Mouse (Mus musculus): ENCODE results near the gene Filip1. TPM values are rescaled to one million over a fixed set of nuclear protein-coding genes. Genes with fewer than 3 reads are reported as not detected.
A peak's percentile ranks its signal among the peaks of the same experiment; 100 is the strongest.

Filip1 gene
- total and polyA plus RNA-seq, 2 experiments from 2014 or later = 2.5 to 2.6 TPM

DNA sequence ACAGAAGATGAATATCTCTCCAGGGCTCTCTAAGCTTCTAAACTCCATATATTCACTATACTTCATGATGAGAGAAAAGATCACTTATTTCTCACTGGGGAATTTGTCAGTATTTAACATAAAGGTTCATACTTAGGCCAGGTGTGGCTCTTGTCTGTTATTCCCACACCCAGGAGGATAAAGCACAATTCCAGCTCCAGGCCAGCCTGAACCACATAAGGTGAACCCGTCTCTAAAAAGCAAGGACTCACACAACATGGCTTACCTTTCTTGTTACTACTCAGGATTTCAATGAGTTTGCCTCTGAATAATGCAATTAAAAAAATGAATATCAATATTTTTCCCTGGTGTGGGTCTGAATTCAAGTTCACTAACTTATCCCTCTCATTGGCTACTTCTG is 23.6 kb downstream of the Filip1 start:
- Histone ChIP-seq H3K27me3 (ENCODE audit: insufficient read depth, low read length) (no peaks in the 10 kb centered on the region), H3K36me3 (ENCODE audit: insufficient read depth, low read length) (no peaks in the 10 kb centered on the region)
- no peak for DNase-seq (ENCODE audit: low spot score)

DNA sequence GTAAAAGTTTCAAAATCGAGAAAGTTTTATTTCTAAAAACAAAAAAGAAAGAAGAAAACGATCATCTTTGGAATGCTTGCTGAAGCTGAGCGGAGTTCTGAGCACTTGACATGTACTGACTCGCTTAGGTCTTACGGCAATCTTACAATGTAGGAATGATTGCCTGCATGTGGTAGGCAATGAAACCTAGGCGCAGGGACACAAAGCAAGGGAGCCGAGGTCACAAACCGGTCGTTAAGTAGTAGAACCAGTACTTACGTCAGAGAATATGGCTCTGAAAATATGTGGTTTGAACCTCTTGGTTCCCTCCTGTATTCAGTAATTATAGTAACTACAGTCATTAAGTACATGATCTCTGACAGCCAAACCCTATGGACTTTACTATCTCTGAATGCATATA is 29.4 kb downstream of the Filip1 start:
- no peak for TF ChIP-seq CTCF (IDR thresholded peaks at IDR 0.05; ENCODE audit: low read depth)
- Histone ChIP-seq H3K36me3 (ENCODE audit: insufficient read depth, low read length) (no peaks in the 10 kb centered on the region), H3K27me3 (ENCODE audit: insufficient read depth, low read length) (no peaks in the 10 kb centered on the region), H3K4me3 (ENCODE audit: low read length) (no peak overlapping the region), H3K9ac (replicated peaks; ENCODE audit: low read length) (no peak overlapping the region), H3K27ac (no peak overlapping the region), H3K4me1 (ENCODE audit: insufficient read depth, low read length) (no peaks in the 10 kb centered on the region), H3K9me3 (ENCODE audit: low read length) (no peaks in the 10 kb centered on the region), H3K4me2 (ENCODE audit: low read depth, low read length) (no peak overlapping the region)
- DNase-seq (ENCODE audit: low spot score) (no peak), ATAC-seq (no peak)
- 92% methylated on average over 10 of the region's 10 CpGs for WGBS

More for the DNA sequence above, 23.6 kb downstream of the Filip1 start:
- no peaks in the 10 kb centered on the region for H3K4me1 ChIP-seq (ENCODE audit: insufficient read depth, low read length)
- no peak overlapping the region for H3K4me3 ChIP-seq (ENCODE audit: low read length)
- H3K9me3 ChIP-seq (ENCODE audit: low read length) = no peaks in the 10 kb centered on the region
- no peak for ATAC-seq
- 88% methylated on average over 1 of the region's 1 CpGs for WGBS
- no peak overlapping the region for H3K27ac ChIP-seq
- no peak for TF ChIP-seq CTCF (IDR thresholded peaks at IDR 0.05; ENCODE audit: low read depth)
- H3K9ac ChIP-seq (replicated peaks; ENCODE audit: low read length) = no peak overlapping the region
- H3K4me2 ChIP-seq (ENCODE audit: low read depth, low read length) = no peak overlapping the region

GRCm38 (mm10) chr9:79979274-79979673 is 33.4 kb downstream of the Filip1 start:
- H3K4me3 ChIP-seq (ENCODE audit: low read length) = no peak overlapping the region
- H3K27me3 ChIP-seq (ENCODE audit: insufficient read depth, low read length) = no peaks in the 10 kb centered on the region
- DNase-seq (ENCODE audit: low spot score) (no peak), ATAC-seq (no peak)
- no peaks in the 10 kb centered on the region for H3K4me1 ChIP-seq (ENCODE audit: insufficient read depth, low read length)
- no peak for TF ChIP-seq CTCF (IDR thresholded peaks at IDR 0.05; ENCODE audit: low read depth)
- no peaks in the 10 kb centered on the region for H3K9me3 ChIP-seq (ENCODE audit: low read length)
- WGBS = 78% methylated on average over 2 of the region's 2 CpGs
- no peak overlapping the region for H3K27ac ChIP-seq
- H3K36me3 ChIP-seq (ENCODE audit: insufficient read depth, low read length) = no peaks in the 10 kb centered on the region
- no peak overlapping the region for H3K4me2 ChIP-seq (ENCODE audit: low read depth, low read length)
- H3K9ac ChIP-seq (replicated peaks; ENCODE audit: low read length) = no peak overlapping the region

DNA sequence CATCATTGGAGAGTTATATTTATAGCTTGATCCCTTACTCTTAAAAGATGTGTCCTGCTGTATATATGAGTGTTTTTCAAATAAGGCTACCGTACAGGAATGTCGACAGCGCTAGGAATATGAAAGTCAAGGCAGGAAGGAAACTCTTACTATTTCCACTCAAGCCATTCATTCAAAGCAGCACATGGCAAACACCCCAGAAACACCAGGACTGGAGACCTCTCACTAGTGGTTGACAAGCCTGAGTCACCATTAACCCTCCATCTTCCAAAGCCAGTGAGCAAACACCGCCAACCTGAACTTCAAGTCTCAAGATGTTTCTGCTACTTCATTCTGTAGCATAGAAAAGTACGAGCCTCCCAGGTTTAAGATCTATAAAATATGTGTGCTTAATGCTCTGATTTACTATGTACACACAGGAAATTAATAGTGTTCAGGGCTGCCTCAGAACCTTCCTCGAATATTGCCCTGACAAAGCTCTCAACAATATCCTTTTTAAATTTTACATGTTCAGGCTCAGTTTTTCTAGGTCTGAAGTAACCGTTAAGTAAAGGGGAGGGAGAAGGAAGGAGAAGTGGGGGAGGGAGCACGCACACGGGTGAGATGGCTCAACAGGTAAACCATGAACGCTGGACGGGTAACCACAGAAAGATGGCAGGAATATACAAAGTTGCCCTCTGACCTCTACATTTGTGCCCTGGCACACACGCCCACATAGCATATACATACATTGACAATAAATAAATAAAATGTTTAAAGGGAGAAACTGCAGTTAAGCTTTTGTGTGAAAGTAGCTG is 34.2 kb downstream of the Filip1 start:
- Histone ChIP-seq H3K27me3 (ENCODE audit: insufficient read depth, low read length) (no peaks in the 10 kb centered on the region), H3K9ac (replicated peaks; ENCODE audit: low read length) (no peak overlapping the region), H3K4me1 (ENCODE audit: insufficient read depth, low read length) (no peaks in the 10 kb centered on the region), H3K4me2 (ENCODE audit: low read depth, low read length) (peak overlapping the region; percentile 46), H3K36me3 (ENCODE audit: insufficient read depth, low read length) (no peaks in the 10 kb centered on the region), H3K9me3 (ENCODE audit: low read length) (no peaks in the 10 kb centered on the region), H3K4me3 (ENCODE audit: low read length) (no peak overlapping the region), H3K27ac (no peak overlapping the region)
- 85% methylated on average over 12 of the region's 12 CpGs for WGBS
- no peak for ATAC-seq
- no peak for TF ChIP-seq CTCF (IDR thresholded peaks at IDR 0.05; ENCODE audit: low read depth)
- DNase-seq (ENCODE audit: low spot score) = no peak

- Histone ChIP-seq H3K27ac (no peak overlapping the region), H3K36me3 (ENCODE audit: insufficient read depth, low read length) (no peaks in the 10 kb centered on the region), H3K4me3 (ENCODE audit: low read length) (peak overlapping the region; percentile 15), H3K9me3 (ENCODE audit: low read length) (no peaks in the 10 kb centered on the region), H3K27me3 (ENCODE audit: insufficient read depth, low read length) (no peaks in the 10 kb centered on the region), H3K9ac (replicated peaks; ENCODE audit: low read length) (no peak overlapping the region), H3K4me2 (ENCODE audit: low read depth, low read length) (peak overlapping the region; percentile 46), H3K4me1 (ENCODE audit: insufficient read depth, low read length) (no peaks in the 10 kb centered on the region)
- DNase-seq (ENCODE audit: low spot score) (peak; percentile 12), ATAC-seq (peak; percentile 45; the same call in 1 of the 2 replicates)
- TF ChIP-seq CTCF (IDR thresholded peaks at IDR 0.05; ENCODE audit: low read depth) = no peak
- 10% methylated on average over 13 of the region's 13 CpGs for WGBS
Observed at GRCm38 (mm10) chr9:79977549-79977971, 35.1 kb downstream of the Filip1 start.

- no peaks in the 10 kb centered on the region for H3K9me3 ChIP-seq (ENCODE audit: low read length)
- H3K4me1 ChIP-seq (ENCODE audit: insufficient read depth, low read length) = no peaks in the 10 kb centered on the region
- no peaks in the 10 kb centered on the region for H3K27me3 ChIP-seq (ENCODE audit: insufficient read depth, low read length)
- no peak overlapping the region for H3K4me2 ChIP-seq (ENCODE audit: low read depth, low read length)
- TF ChIP-seq CTCF (IDR thresholded peaks at IDR 0.05; ENCODE audit: low read depth) = no peak
- ATAC-seq (no peak), DNase-seq (ENCODE audit: low spot score) (no peak)
- no peak overlapping the region for H3K27ac ChIP-seq
- H3K9ac ChIP-seq (replicated peaks; ENCODE audit: low read length) = no peak overlapping the region
- H3K36me3 ChIP-seq (ENCODE audit: insufficient read depth, low read length) = no peaks in the 10 kb centered on the region
- 73% methylated on average over 8 of the region's 8 CpGs for WGBS
- H3K4me3 ChIP-seq (ENCODE audit: low read length) = no peak overlapping the region
Observed at GRCm38 (mm10) chr9:79976789-79977188, 35.9 kb downstream of the Filip1 start.

DNA sequence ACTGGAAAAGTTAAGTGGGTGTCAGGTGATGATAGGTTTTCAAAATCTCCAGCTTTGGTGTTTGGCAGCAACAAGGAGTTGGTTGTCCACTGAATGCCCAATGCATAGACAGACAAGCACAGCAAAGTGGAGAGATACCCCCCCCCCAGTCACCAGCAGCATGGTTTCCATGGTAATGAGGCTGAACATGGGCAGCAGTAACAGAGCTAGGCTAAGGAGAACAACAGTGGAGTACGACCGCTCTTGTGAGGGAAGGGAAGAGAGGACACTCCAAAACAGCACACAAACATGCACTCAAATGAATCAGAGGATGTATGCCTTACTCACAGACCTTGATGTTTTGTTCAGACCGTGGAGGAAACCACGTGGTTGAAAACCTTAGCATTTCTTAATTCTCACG is 37.5 kb downstream of the Filip1 start:
- TF ChIP-seq CTCF (IDR thresholded peaks at IDR 0.05; ENCODE audit: low read depth) = no peak
- no peak for DNase-seq (ENCODE audit: low spot score)
- Histone ChIP-seq H3K27ac (no peak overlapping the region), H3K36me3 (ENCODE audit: insufficient read depth, low read length) (no peaks in the 10 kb centered on the region), H3K27me3 (ENCODE audit: insufficient read depth, low read length) (no peaks in the 10 kb centered on the region), H3K4me2 (ENCODE audit: low read depth, low read length) (no peak overlapping the region), H3K9ac (replicated peaks; ENCODE audit: low read length) (no peak overlapping the region), H3K9me3 (ENCODE audit: low read length) (no peaks in the 10 kb centered on the region), H3K4me1 (ENCODE audit: insufficient read depth, low read length) (no peaks in the 10 kb centered on the region), H3K4me3 (ENCODE audit: low read length) (no peak overlapping the region)
- 70% methylated on average over 5 of the region's 5 CpGs for WGBS
- ATAC-seq = no peak
